Mouse (Mus musculus): Measurements from ENCODE around the gene Arhgap19.

GRCm38 (mm10) chr19:41810074-41810473, 8.2 kb upstream of the Arhgap19 start:
- TF ChIP-seq POLR2A (IDR thresholded peaks at IDR 0.05; ENCODE audit: low read depth, low read length) (no peak), CTCF (IDR thresholded peaks at IDR 0.05; ENCODE audit: extremely low read depth, insufficient read length, insufficient replicate concordance, low read depth, low read length) (no peak)

Data from small intestine, adult 2 months (tissue).